Mouse (Mus musculus): ENCODE measurements around the gene Synpr.
"Not testable (repeated sequence)": the region's sequence is repeated elsewhere in the genome, so short reads cannot be mapped to it uniquely, and the experiment has no call there.

Gene Synpr

DNA sequence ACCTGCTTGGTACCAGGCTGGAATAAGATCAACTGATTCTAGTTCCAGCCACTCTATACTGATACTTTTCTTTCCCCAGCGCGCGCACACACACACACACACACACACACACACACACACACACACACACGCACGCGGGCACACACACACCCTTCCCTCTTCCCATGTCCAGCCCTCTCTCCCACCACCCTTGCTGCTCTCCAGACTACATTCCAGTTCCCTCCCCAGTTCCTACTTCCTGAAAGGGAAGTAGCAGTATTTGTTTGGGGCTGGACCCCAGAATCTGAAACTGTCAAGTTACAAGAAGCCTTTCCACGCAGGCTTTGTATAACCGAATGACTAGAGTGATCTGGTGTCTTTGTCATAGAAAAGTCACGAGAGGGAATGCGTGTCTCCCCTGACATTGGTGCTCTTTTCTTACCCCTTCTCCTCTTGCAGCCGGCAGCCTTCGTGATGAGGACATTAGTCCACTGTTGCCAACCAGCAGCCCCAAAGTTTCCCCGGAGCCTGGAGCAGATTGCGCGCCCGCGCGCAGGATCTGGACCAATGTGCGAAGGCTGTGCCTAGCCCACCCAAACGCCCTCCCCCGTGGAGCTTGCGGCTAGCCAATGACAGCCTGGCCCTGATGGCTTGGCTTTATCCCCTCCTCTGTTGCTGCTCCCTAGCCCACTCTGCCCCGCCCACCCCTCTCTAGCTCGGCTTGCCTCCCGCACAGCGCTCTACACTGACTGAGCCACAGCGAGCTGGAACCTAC lies at the start of gene Synpr:
Gene Synpr, plus strand, starts transcription at position 690 of the 754 bp plus-strand sequence.
- DNase-seq (ENCODE audit: low read depth) = no peak

DNA sequence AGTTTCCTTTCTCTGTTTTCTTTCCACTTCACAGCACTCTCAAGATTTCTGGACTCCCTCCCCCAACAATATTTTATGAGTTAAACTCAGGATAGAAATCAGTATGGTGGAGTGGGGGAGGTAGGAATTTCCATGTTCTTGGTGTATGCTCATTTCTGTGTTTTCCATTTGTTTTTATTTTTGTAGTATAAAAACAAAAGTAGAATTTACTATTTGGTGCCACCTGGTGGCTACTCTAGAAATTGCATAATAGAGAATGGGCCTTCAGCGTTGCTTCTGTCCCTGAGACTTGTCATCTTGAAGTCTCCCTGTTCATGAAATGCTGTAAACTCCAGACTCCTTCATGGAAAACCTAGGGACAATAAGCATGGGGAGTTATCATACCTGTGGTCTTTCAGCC lies 47.7 kb upstream of the Synpr start:
- peak; percentile 32 for DNase-seq (ENCODE audit: low read depth)

DNA sequence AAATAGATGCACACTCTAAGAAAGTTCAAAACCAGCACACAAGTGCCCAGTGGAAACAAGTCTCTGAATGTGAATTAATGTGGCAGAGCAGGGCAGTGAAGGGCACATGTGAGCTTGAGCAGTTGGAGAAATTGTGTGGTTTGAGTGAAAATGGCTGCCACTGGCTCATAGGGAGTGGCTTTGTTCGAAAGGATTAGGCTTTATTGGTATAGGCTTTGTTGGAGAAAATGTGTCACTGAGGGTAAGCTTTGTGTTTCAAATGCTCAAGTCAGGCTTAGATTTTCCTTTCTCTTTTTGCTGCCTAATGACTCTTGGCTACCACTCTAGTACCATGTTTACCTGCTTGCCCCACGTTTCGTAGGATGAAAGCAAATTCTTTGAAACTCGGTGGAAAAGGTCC lies 37.1 kb upstream of the Synpr start:
- no peak for DNase-seq (ENCODE audit: low read depth)

DNA sequence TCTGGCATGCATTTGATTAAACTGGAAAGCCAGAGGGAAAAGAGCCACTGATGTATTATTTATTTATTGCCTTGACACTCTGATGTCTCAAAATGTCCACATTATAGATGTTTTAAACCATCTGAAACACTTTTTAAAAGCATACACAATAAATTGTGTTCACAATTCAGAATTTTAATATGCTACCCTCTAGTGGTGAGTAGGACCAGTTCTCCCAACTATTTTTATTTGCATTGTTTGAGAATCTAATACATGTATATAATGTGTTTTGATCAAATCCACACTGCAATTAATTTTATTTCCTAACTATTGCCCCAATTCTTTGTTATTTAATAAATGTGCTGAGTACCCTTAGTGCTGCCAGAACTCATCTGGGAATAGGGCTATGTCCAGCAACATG lies 35.2 kb upstream of the Synpr start:
- DNase-seq (ENCODE audit: low read depth) = no peak

DNA sequence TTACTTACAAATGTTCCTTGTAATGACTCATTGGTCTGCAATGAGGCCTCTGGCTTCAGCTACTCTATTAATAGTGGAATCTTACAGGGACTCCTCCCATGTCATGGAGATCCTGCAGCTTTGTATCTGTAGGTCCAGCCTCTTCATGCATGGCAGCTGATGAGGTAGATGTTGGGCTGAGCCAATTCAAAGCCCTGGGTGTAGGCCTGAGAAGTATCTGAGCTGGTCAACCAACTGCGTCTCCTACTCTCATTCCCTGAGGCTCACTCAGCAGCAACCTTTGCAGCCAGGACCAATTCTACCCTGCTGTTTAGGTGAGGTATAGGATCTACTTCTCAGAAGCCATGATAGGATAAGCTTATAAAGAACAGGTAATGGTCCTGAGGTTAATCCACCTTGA lies 32.0 kb upstream of the Synpr start:
- no peak for DNase-seq (ENCODE audit: low read depth)

DNA sequence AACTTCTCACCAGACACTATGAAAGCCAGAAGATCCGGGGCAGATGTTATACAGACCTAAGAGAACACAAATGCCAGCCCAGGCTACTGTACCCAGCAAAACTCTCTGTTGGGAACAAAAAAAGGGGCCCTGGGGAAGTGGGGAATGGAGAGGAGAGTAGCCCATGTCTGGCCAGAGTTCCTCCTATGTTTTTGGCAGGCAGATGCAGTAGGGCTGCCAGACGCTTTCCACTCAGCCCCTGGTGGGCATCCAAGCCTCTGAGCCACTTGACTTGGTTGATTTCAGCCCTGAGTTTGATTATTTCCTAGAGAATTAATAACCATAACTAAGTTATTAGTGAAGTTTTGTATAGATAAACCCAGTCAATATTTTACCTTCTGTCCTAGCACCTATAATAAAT lies 29.8 kb upstream of the Synpr start:
- DNase-seq (ENCODE audit: low read depth) = not testable (repeated sequence)

DNA sequence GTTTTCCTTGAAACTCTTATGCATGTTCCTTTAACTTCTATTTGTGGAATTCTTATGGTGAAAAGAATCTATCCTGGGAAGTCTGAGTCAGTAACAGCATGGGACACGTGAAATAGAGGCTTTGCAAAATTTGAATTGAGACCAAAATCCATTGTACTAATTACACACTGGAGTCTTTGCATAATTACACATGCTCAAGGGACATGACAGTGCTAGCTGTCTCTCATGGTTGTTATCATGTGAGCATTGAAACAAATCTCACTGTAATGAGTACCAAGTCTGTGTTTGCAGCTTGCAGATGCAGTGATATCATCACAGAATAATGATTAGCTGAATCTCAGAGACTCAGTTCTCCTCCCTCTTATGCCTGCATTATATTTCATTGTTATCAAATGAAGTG lies 22.2 kb upstream of the Synpr start:
- DNase-seq (ENCODE audit: low read depth) = no peak

DNA sequence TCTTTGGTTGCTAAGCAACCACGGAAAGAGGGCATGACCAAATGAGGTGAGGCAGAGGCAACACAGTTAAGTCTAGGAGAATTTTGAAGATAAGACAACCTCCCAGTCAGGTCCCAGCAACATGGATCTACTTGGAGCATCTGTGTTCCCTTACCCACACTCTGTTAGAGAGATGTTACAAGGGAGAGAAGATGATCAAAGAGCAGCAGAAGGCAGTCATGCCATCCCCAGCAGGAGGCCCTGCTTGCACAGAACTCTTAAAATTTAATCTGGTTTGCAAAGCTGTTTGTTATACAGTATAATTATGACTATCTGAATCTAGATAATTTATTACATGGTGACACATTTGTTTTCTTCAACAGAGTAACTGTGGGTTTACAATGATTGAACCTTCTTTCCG lies 18.2 kb upstream of the Synpr start:
- DNase-seq (ENCODE audit: low read depth) = no peak

DNA sequence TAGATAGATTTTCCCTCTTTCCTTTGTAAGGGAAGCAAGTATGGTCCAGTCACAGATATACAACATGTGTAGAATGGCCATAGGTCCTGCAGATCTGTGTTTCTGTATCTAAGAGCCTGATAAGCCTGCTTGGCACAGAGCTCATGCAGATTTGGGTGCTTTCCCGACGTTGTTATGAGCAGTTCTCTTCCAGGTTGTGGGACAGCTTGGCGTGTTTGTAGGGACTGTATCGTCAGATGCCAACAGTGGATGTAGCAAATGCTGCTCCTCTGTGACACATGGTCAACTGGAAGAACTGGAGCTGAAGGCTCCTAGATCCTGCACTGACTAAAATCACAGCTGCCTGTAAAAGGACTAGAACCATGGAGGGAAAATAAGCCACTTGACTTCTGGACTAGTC lies 17.4 kb upstream of the Synpr start:
- DNase-seq (ENCODE audit: low read depth) = no peak

DNA sequence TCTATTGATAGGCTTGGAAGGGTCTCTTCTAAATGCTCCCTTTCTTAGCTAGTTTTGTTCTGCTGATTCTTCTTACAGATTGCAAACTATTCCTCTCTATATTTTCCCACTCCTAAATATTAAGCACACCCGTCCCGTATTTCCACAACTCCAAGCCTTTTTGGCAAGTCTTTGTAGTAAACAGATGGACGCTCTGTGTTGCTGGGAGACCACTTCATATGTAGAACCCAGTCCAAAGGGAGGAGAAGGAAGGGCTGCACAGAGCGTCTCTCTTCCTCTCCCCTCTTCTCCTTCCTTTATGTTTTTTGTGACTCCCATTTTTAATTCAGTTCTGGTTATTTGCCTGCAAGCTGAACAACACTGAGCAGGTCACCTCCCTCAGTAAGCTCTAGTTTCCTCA lies 1.4 kb upstream of the Synpr start:
- no peak for DNase-seq (ENCODE audit: low read depth)

DNA sequence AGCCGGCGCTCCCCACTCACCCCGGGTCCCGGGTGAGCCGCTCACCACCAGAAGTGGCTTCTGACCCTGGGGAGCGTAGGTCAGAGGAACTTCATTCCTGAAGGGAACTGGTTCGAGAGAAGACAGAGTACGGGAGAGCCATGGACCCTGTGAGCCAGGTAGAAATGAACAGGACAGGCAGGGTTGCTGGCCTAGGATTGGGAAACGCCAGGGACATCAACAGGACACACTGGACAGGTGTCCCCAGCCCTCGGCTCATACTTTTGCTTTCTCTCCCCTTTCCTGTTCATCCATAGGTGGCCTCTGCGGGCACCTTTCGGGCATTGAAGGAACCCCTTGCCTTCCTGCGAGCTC lies 242 bp downstream of the Synpr start:
- DNase-seq (ENCODE audit: low read depth) = no peak

DNA sequence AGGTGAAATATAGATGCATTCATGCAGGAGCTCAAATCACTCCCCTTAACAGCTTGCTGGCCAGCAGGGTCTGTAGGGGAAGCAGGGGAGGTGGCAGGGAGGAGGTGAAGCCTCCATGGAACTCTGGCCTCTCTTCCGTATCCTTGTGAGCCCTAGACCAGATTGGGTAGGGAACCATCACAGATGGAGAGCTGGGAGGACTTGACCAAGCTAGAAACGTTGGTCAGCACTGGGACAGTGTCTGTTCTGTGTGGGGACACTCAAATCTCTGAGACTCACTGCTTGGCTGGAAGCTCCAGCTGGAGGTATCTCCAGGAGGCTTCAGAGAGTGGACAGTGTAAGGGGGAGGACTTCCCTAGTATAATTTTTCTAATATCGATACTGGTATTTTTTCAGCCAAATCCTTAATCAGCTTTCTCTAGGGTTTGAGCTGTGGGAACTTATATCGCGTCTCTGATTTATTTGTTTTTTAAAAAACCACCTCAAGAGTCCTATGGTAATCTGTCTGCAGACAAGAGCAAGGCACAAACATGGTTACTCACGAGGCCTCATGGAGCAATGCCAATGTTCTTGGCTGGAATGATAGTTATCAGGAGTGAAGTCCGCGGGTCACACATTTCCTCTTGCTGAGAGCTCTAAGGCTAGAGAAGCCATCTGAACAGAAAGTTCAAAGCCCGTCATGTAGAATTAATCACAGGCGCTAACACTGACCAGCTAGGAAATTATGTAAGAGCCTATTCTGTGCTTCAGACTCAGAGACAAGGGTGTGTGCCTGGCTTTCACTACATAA lies 956 bp downstream of the Synpr start:
- DNase-seq (ENCODE audit: low read depth) = no peak

DNA sequence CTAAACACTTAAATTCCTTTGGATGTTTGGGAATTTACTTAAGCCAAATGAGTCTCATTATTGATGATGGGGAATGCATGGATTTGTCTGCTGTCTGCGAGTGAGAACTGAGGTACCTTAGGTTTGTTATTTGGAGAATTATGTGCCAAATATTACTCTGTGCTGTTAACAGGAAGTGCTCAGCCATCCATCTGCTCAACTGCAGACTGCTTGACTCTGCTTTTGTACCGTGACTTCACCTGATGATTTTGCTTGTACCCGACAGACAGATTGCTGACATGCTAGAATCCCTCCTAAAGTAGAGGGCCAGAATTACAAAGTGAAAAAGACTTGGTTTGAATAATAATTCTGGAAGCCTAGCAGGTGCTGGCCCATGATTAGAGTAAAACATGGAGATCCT lies 9.6 kb downstream of the Synpr start:
- no peak for DNase-seq (ENCODE audit: low read depth)

DNA sequence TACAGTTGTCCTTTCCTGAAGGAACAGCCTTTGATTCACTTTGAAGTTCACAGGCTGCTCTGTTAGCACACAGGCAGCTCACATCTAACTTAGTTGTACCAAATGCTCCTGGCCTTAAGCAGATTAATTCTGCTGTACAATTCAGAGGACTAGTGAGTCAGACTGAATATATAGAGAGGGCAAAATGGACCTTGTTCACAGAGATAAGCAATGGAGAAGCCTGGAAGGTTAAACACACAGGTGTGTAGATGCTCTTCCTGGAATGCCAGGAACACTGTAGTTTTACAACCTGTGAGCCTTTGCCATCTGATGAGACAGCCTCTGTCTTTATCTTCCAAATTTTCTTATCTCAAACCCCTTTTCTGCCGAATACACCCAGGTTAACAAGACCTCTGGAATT lies 29.7 kb downstream of the Synpr start:
- DNase-seq (ENCODE audit: low read depth) = no peak

DNA sequence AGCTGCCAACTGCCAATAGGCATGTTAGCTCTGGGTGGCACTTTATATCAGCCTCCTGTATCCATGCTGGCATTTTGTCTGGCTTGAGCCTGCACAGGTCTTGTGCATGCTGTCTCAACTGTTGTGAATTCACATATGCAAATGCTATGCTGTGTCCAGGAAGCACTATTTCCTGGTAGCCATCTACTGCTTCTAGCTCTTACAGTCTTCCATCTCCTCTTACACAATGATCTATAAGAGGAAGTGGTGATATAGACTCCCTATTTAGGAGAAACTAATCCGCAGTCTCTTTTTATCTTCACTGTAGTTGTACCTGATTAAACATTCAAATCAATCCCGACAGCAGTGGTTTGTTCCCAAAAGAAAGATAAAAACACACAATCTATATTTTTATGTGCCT lies 43.9 kb downstream of the Synpr start:
- peak; percentile 38 for DNase-seq (ENCODE audit: low read depth)

DNA sequence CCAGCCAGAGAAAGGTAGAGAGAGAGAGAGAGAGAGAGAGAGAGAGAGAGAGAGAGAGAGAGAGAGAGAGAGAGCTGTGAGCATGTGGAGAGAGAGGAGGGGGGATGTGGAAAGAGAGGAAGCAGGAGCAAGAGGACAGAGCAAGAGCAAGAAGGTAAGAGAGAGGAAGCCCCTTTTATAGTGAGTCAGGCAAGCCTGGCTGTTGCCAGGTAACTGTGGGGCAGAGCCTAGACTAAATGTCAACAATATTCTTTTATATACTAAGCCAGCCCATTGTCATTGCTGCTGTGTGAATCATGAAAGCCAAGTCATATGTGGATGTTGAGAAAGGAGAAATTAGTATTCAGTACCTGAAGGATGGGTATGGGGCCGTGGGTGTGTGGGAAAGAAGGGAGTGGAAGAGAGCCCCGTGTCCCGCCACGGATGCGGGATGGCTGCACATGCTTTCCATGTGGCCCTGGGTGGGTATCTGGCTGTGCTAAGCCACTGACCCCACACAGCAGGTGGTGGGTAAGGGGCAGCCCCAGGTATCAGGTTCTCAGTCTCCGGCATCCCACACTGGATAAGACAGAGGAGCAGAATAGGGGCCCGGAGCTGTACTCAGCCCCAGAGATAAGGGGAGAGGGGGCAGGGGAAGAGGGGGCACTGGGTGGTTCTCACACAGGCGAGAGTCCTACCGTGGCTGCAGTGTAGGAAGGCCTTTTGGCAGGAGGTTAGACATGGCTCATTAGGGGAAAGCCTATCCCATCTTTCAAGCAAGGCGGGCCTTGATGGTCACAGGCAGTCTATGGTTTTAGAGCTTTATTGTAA lies 48.1 kb downstream of the Synpr start:
- DNase-seq (ENCODE audit: low read depth) = no peak

DNA sequence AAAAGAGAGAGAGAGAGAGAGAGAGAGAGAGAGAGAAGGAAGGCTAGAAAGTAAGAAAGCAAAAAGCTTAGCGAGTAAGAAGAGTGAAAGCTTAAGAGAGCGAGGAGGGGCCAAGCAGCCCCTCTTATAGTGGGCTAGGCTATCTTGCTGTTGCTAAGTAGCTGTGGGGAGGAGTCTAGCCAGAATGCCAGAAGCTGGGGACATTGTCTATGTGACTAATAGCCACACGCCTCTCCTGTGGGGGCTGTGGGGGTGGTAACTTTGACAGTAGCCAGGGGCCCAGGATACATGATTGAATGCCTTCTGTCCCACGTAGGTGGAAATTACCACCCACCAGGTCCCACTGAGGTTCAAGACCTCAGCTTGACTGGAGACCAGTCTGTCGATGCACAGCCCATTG lies 48.8 kb downstream of the Synpr start:
- no peak for DNase-seq (ENCODE audit: low read depth)

DNA sequence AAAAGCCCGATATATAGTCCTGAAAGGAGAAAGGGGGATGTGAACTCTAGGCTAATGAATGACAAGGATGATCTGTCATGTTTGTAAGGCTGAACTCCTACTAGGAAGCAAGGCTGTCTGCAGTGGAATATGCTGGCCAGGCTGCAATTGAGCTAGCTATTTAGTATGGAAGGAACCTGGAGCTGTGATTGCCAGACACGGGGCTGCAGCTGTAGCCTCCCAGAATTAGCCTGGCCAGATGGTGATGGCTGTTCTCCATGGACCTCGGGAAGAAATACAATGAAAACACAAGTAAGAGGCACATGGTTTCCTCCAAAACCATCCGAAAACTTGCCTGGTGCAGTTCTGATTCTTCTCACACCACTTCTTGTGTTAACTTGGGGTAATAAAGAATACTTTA lies 51.6 kb downstream of the Synpr start:
- no peak for DNase-seq (ENCODE audit: low read depth)

DNA sequence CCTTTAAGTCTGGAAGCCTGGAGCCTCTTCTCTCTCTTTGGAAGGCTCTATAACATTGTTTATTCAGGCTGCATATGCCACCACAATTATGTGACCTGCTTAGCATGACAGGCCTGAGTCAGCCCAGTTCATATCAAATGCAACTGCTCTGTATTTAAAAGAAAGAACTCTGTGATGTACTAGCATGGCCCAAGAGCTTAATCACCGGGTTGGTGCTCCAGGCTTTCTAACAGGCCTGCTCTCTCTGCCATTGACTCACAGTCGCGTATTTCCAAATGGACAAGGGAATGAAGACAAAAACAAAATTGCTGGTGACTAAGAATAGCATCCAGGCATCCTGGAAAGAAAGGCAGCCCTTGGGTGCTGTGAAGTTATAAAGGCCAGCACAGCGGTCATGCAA lies 56.1 kb downstream of the Synpr start:
- no peak for DNase-seq (ENCODE audit: low read depth)

DNA sequence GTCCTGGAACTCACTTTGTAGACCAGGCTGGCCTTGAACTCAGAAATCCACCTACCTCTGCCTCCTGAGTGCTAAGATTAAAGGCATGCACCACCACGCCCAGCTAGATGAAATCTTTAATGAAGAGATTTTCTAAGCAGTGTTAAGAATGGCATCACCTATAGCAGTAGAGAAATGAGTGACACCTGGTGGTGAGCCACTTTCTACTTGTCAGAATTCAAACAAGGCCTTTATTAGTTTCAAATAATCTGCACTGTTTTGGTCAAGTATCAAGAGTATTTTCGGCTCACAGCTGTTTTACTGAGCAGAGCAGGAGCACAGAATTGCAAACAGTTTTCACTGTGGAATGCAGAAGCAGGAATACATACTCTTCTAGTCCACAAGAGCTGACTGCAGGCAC lies 59.7 kb downstream of the Synpr start:
- DNase-seq (ENCODE audit: low read depth) = no peak

DNA sequence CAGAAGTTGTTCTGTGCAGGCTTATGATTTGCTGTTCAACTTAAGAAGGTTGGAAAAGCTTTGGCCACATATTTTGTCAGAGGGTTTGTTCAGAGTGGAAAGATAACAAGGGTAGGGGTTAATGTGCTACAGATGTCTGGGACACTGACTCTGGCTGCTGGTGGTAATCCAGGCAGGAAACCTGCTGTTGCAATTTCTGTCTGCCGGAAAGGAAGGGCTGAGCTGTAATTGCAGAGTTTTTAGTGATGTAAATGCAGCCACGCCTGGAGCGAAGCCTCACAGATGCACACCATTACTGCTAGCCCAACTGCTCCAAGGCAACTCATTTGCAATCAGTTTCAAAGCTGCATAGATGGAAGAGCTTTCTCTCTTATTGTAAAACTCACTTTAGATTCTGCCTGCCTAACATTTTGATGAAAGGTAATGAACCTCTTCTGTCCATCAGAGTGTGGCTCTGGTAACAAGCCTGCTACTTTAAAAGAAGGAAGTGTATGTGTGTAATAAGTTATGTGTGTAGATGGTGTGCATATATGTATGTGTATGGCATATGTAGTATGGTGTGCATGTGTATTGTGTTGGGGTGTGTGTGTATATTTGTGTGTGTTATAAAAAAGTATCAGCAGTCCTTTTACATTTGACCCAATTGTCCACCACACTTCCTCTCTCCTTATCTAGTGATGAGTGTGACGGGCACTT lies 64.7 kb downstream of the Synpr start:
- peak; percentile 30 for DNase-seq (ENCODE audit: low read depth)

DNA sequence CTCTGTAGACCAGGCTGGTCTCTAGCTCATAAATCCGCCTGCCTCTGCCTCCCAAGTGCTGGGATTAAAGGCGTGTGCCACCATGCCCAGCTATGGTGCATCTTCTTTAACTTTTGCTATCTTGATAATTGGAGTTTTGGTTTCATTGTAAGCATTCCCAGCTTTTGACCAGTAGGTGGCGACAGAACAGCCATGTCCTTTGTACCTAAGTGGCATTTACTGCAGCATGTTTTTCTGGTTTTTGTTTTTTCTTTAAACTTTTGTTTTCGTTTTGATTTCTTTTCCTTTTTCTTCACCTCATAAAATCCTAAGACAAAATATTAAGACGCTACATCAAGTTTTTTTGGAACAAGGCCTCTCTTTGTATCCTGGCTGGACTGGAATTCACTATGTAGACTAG lies 69.6 kb downstream of the Synpr start:
- peak; percentile 69 for DNase-seq (ENCODE audit: low read depth)

Data from 416B (cell line).